Mouse (Mus musculus) midbrain, embryonic 12.5 days (tissue): Measurements from ENCODE around the gene 1190007I07Rik. TPM values are rescaled to one million over a fixed set of nuclear protein-coding genes. Genes with fewer than 3 reads are reported as not detected.
"Not testable (repeated sequence)": the region's sequence is repeated elsewhere in the genome, so short reads cannot be mapped to it uniquely, and the experiment has no call there.

Experiments
- ATAC-seq: fragments of 200-750 bp; cut with Nextera tagmentation; 2 replicates; pipeline ENCODE4 v1.8.0; 2017; ENCODE audit warnings: low read depth, moderate TSS enrichment, moderate library complexity; ENCODE audit not compliant: low FRiP score
- H3K27ac ChIP-seq: fragments of 300-500 bp; sonication (generic); replicated peaks from 2 replicates; pipeline ENCODE4 v1.5.1; 2016; ENCODE audit warnings: mild to moderate bottlenecking
- H3K27me3 ChIP-seq: fragments of 300-500 bp; sonication (generic); 2 replicates; pipeline ENCODE4 v1.6.1; 2016; ENCODE audit warnings: mild to moderate bottlenecking
- H3K36me3 ChIP-seq: fragments of 300-500 bp; sonication (generic); 2 replicates; pipeline ENCODE4 v1.6.1; 2016
- H3K4me1 ChIP-seq: fragments of 300-500 bp; sonication (generic); 2 replicates; pipeline ENCODE4 v1.6.1; 2016
- H3K4me2 ChIP-seq: fragments of 300-500 bp; sonication (generic); replicated peaks from 2 replicates; pipeline ENCODE4 v1.6.1; 2016; ENCODE audit warnings: mild to moderate bottlenecking, moderate library complexity
- H3K4me3 ChIP-seq: fragments of 300-500 bp; sonication (generic); 2 replicates; pipeline ENCODE4 v1.5.1; 2016; ENCODE audit warnings: mild to moderate bottlenecking
- H3K9ac ChIP-seq: fragments of 300-500 bp; sonication (generic); replicated peaks from 2 replicates; pipeline ENCODE4 v1.6.1; 2016; ENCODE audit warnings: mild to moderate bottlenecking, moderate library complexity
- H3K9me3 ChIP-seq: fragments of 300-500 bp; sonication (generic); 2 replicates; pipeline ENCODE4 v1.6.1; 2016; ENCODE audit warnings: mild to moderate bottlenecking
- WGBS: fragments of 180-500 bp; shearing (Covaris S2); methylation state at CpG from one replicate; pipeline ENCODE4 v1.1.7; 2016; 5-methylcytosine and 5-hydroxymethylcytosine counted together
- polyA plus RNA-seq: library from polyadenylated mRNA; unstranded; fragments of >200 nt; fragmentation: Nextera tagmentation; extraction: Ambion mirVana; gene quantifications from 2 replicates; pipeline ENCODE4 v1.2.1, GENCODE M21; 2016

The 1190007I07Rik gene
- polyA plus RNA-seq, 1 experiment from 2014 or later = 40.6 TPM

DNA sequence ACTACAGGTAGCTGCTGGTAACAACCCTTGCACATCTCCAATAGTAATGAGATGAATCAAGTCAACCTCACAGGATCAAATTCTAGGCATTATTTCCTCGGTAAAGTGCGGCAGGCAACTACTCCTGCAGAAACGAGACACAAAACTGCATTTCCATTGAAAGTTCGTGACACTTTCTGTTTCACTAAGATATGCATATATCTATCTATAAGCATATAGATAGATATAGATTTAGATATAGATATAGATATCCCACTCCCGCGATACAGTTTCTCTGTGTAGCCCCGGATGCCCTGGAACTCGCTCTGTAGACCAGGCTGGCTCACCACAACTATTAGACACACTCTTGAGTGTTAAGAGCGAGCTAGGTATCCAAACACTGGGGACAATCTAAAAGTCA lies 793 bp downstream of the 1190007I07Rik start:
- no peak for ATAC-seq
- Histone ChIP-seq H3K27ac (peak overlapping the region; percentile 82; the same call in 1 of the 2 replicates), H3K9ac (peak overlapping the region; percentile 80), H3K9me3 (no peaks in the 10 kb centered on the region), H3K4me1 (peaks cover 8% of the 10 kb centered on the region), H3K4me3 (peak overlapping the region; percentile 72), H3K4me2 (peak overlapping the region; percentile 60), H3K27me3 (no peaks in the 10 kb centered on the region), H3K36me3 (no peaks in the 10 kb centered on the region)
- 32% methylated on average over 9 of the region's 9 CpGs for WGBS

DNA sequence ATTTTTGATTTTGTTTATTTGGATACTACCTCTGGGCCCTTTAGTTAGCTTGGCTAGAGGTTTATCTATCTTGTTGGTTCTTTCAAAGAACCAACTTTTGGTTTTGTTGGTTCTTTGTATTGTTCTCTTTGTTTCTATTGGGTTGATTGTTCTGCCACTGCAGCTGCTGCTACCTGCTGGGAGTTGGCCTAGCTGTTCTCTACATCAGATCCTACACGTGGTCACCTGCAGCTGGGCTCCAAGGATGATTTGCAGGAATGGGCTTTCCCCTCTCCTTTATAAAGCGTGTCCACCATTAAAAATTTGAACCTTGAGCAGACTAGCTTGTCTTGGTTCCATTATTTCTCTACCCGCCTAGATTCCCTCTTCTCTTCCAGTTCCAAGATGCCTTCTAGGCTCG lies 28.6 kb downstream of the 1190007I07Rik start:
- H3K36me3 ChIP-seq, H3K27ac ChIP-seq, ATAC-seq, H3K4me1 ChIP-seq, H3K9me3 ChIP-seq, H3K9ac ChIP-seq, H3K4me3 ChIP-seq, H3K27me3 ChIP-seq, H3K4me2 ChIP-seq: not testable (repeated sequence)
- WGBS = 60% methylated on average over 4 of the region's 4 CpGs

DNA sequence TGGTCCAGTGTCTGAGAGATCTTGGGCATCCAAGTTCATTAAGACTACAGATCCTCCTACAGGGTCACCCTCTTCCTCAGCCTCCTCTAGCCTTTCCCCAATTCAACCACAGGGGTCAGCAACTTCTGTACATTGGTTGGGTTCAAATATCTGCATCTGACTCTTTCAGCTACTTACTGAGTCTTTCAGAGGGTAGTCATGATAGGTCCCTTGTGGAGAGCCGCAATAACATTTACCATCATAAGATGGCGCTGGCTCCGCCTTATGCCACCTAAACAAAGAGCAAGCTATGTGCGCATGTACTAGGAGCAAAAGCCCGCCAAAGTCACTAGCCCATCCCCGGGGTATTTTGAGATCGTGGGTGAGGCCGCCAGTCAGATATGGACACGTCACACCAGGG lies 33.4 kb downstream of the 1190007I07Rik start:
- not testable (repeated sequence) for H3K4me3 ChIP-seq, H3K27me3 ChIP-seq, H3K36me3 ChIP-seq, H3K9me3 ChIP-seq, H3K4me2 ChIP-seq, H3K27ac ChIP-seq, ATAC-seq, H3K9ac ChIP-seq, H3K4me1 ChIP-seq
- 86% methylated on average over 9 of the region's 9 CpGs for WGBS

DNA sequence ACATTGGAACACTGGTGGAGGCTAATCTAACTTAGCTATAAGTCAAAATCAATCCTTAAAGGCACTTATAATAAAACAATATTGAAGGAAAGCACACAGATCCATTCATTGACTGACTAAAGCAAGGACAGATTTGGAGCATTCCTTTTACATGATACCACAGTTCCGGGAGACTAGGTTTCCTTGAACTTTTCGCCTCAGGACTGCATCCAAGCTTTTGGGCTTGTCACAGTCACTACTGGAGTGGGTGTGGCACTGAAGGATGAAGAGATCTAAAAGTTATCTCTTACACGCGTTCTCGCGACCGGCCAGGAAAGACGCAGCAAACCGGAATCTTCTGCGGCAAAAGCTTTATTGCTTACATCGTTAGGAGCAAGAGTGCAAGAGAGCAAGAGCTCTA lies 51.9 kb downstream of the 1190007I07Rik start:
- not testable (repeated sequence) for H3K4me2 ChIP-seq, H3K4me3 ChIP-seq, H3K4me1 ChIP-seq, H3K9ac ChIP-seq, ATAC-seq, H3K27me3 ChIP-seq, H3K36me3 ChIP-seq, H3K9me3 ChIP-seq, H3K27ac ChIP-seq
- 95% methylated on average over 11 of the region's 11 CpGs for WGBS

Other genes with a start within 250 kb of the 1190007I07Rik start
- gene Gm1553, start 130.6 kb downstream of the 1190007I07Rik start, polyA plus RNA-seq = not detected in 2 replicates
- 290 and 294 TPM in 2 replicates for gene Tdg, start 6.6 kb upstream of the 1190007I07Rik start, polyA plus RNA-seq
- 3.1 and 3.6 TPM in 2 replicates for gene Glt8d2, start 67.4 kb upstream of the 1190007I07Rik start, polyA plus RNA-seq
- 43.3 and 46.5 TPM in 2 replicates for gene Hcfc2, start 72.9 kb upstream of the 1190007I07Rik start, polyA plus RNA-seq
- gene Nfyb, start 140.9 kb upstream of the 1190007I07Rik start, polyA plus RNA-seq = 58.3 and 69.0 TPM in 2 replicates
- gene Txnrd1, start 210.7 kb upstream of the 1190007I07Rik start, polyA plus RNA-seq = 174 and 176 TPM in 2 replicates
- gene Eid3, start 243.4 kb upstream of the 1190007I07Rik start, polyA plus RNA-seq = 0.69 and 0.80 TPM in 2 replicates